Mouse (Mus musculus) CD8-positive naive resting alpha-beta T cell, adult 2 months (primary cell): ENCODE measurements around the gene Caln1.
"Not testable (repeated sequence)": the region's sequence is repeated elsewhere in the genome, so short reads cannot be mapped to it uniquely, and the experiment has no call there.

Experiments used
- DNase-seq, 2 experiments: peaks; one replicate each; pipeline ENCODE4 v3.0.0; 2022; ENCODE audit warnings: low read depth in 2 of 2, low spot score in 2 of 2

Caln1 gene

DNA sequence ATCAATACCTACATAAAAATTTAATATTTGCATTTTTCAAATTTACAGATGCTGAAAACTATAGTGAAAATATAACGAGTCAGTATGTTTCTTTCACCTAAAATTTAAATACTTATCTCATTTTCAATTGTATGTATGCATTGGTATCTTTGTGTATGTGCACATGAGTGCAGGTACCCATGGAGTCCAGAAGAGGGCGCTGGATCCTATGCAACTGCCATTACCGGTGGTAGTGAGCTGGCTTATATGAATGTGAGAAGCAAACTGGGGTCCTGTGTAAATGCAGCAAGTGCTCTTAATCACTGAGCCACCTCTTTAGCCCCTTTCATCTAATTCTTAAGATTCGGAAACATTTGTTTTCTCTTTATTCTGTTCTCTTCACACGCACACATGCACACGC is 146.1 kb downstream of the Caln1 start:
- no peak for DNase-seq

DNA sequence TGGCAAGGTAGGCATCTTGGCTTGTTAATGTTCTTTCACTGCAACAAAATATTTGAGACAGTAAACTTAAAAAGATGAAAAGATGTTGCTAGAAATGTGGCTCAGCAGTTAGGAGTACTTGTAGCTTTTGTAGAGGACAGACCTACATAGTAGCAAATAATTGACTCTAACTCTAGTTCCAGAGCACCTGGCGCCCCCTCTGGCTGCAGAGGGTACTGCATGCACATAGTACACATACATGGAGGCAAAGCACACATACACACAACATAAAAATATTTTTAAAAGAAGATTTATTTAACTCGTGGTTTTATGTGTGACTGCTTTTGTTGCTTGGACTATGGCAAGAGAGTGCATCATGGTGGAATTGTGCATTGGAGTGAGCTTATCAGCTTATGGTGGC is 151.3 kb downstream of the Caln1 start:
- no peak for DNase-seq

DNA sequence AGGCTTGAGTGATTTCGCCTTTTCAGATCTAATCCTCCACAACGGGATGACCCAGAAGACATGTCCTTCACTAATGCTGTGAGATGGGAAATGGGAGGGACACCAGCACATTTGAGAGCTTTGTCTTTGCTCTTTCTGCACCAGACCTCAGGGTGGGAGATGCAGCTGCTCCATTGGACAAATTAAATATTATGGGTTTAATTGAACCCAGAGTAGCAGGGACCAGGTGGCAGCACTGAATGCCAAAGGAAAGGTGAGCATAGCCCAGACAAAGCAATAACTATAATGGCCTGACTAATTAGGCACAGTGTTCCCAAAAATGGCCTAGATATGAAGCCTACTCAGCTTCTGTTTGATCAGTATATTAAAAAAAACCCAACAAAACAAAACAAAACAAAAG is 158.2 kb downstream of the Caln1 start:
- DNase-seq, result no peak

DNA sequence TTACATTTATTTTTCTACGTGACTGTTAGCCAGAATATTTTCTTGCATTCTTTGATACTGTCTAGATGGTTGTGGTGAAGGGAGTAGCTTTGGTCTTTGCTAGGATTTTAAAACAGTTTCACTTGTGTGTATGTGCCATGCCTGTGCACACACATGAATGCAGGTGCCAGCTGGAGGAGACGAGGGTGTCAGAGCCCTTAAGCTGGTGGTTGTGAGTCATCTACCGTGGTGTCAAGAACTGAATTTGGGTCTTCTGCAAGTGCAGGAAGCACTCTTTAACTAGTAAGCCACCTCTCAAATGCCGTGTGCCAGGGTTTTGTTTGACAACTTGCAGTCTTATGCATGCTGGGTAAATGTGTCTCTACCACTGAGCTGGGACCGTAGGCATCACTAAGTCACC is 178.2 kb downstream of the Caln1 start:
- DNase-seq, result no peak

DNA sequence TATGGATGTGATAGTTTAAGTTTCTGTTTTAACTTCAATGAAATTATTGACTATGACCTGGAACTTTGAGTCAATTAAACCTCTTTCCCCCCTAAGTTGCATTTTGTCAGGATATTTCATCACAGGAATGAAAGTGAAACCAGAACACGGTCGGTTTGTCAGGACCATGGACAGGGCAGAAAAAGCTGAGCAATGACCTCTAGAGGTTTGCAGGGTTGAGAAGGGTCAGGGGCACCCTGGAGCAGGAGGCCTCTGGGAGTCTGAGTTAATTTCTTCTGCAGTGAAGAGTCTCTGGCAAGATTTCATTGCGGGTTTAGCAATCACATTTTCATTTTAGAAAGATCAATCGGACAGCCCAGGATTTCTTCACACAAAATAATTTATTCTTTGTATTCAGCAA is 184.7 kb downstream of the Caln1 start:
- no peak for DNase-seq

DNA sequence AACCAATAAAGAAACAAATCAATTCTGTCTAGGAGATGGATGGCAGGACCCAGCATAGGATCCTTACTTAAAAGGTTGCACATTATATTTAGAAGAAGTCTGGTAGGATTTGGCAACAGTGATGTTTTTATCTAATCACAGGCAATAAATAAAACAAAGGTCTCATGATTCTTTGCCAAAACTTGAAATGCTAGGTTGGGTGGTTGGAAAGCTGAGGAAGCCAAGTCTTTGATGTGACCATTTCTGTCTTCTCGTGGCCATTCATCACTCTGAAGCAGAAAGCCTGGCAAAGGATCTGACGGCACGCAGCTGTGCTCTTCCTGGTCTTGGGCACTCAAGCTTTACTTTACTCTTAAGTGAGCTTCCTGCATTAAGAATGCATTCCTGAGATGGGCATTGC is 193.9 kb downstream of the Caln1 start:
- no peak for DNase-seq

DNA sequence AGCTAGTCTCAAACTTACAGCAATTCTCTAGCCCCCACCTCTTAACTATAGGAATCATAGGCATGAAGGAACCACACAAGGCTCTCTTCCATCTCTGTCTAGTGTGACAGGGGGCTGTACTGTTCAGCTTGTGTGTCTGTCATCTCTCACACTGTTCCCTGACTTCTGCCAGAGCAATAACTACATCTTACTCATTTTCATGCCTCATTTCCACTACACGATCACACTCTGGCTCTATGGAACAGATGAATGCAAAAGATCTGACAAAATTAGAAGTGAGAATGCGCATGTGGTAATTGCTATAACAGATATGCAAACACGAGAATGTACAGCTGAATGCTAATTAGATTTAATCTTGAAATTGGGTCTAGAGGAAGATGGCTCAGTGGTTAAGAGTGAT is 196.7 kb downstream of the Caln1 start:
- DNase-seq, result no peak

DNA sequence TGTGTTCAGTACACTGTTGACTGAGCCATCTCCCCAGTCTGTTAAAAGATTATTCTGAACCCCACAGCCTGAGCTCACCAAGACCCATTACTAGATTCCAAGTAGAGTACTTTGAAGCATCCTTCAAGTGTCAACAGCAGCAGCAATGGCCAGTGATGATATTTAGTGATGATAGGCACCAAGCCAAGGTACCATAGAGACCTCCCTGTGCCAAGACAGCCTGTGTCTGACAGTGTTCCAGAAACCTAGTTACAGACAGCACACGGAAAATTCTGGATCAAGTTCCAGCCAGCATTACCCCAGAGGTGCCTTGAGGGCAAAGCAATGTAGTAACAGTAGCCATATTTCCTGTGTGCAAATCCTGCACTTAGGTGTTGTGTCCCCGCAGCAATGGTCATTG is 208.3 kb downstream of the Caln1 start:
- DNase-seq, result no peak

DNA sequence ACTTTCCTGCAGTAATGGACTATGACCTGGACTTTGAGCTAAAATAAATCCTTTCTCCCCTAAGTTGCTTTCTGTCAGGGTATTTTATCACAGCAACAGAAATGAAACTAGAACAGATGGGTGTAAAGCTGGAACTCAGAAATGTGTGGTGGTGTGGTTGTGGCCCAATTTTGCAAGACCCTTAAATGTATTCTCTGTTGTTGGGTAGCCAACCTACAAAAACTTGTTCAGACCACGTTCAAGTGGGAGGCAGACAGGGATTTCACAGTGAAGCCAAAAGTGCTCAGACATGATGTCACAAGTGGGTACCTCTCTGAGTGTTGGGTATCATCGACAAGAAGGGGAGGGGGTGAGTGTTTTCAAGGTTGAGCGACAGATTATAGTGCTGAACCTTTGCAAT is 214.8 kb downstream of the Caln1 start:
- DNase-seq, result no peak

DNA sequence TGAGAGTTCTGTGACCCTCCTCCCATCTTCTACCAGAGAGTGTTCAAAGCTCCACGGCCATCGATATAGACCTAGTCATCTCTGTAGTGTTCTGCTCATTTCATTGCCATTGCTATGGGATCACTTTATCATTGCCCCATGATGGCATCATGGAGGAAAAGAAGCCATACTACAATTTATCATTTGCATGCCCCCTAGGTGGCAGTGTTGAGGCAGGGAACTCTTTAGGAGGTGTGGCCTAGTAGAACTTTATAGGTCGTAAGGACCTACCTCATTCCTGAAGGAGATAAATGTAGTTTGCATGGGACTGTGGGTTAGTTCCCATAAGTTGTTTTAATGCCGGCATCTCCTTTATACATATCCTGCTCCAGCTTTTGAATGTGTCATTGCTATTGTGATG is 217.0 kb downstream of the Caln1 start:
- no peak for DNase-seq

DNA sequence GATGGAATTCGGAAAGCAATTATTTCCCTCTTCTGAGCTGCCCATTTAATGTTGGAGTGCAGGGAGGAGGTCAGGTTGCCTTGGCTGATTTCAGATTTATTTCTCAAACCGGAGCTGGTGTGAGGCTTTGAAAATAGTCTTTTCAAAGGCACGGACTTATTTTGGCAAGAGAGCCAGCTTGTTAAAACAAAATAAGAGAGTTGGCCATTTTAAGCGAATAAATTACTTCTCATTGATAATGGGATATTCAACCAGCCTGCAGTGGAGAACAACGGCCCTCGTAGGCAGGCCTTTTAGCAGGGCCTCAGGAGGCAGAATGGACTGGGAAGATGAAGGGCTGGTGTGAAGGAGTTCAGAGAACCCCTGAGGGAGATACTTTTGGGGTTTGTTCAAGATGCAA is 227.3 kb downstream of the Caln1 start:
- no peak for DNase-seq

DNA sequence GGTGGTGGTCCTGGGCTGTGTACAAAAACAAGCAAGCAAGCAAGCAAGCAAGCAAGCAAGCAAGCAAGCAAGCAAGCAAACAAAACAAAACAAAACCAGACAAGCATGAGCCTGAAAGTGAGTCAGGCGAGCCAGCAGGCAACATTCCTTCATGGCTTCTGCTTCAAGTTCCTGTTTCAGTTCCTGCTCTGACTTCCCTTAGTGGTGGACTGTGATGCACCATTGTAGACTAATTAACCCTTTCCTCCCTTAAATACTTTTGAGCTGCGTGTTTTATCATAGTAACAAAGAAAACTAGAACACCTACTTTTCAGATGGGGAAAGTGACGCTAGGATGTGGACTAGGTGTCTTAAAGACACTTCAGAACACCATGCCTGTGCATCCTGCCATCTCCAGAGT is 244.4 kb downstream of the Caln1 start:
- DNase-seq, result no peak

DNA sequence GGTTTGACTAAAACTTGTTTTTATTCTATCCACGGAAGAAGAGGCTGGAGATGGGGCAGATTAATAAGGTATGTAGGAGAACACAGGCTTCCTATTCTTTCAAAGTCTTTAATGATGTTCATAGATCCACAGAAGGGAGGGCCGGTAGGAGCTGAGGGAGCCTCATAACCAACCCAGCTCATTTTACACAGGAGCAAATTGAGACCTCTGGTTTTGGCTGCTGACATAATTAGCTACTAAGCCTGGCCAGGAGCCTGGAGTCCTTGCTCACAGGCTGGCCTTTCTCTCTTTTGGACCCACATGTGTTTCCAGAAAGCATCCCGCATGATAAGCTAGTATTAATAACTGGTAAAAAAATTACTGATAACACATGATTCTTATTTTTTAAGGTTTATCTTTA is 245.0 kb downstream of the Caln1 start:
- no peak for DNase-seq

DNA sequence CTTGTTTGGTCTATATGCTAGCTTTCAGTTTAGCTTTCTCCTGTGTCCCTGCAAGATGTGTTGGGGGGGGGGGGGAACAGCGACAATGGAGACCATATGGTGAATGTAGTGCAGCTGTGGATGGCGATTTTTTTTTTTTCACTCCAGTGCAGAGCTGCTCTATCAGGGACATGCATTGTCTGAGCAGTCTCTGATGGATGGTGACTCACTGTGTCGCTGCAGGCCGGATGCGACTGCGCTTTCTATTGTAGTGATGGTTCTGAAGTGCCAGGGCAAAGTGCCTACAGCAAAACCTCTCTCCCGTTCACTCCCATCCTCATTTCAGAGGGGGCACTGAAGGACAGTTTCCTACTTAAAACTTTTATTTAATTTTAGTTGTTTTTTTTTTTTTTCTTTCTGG is 250.8 kb downstream of the Caln1 start:
- DNase-seq, result no peak

DNA sequence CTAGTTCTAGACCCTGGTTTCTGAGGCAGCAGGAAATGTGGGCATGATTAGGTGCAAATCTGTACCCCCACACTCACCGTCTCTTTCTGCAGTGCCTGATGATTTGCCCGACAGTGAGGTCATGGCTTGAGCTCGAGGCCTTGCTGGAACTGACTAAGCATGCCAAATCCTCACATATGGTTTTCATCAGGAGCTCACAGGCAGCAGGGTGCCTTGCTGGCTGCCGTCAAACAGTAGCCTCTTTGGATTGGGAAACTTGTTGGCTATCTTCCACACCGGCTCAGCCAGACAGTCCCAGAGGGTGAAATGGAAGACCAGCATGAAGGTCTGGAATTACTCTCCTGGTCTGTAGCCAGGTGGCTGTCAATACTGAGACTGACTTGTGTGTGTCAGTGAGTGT is 254.0 kb downstream of the Caln1 start:
- DNase-seq, result no peak

DNA sequence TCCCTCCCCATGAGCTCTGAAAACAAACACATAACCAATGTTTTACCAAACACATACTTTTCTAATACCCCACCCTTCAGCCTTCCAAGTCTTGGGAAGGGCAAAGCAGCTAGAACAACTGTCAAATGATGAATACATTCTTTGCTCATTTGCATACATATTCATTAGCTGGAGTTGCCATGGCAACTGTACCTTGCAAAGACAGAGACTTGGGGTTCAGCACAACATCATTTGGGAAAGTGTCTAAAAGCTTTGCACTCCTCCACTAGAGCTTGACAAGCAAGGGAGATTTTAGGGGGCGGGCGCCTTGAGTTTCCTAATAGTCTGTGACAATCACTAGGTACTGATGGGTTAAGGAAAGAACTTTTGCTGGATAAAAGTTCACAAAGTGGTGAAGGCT is 258.5 kb downstream of the Caln1 start:
- DNase-seq, result no peak

DNA sequence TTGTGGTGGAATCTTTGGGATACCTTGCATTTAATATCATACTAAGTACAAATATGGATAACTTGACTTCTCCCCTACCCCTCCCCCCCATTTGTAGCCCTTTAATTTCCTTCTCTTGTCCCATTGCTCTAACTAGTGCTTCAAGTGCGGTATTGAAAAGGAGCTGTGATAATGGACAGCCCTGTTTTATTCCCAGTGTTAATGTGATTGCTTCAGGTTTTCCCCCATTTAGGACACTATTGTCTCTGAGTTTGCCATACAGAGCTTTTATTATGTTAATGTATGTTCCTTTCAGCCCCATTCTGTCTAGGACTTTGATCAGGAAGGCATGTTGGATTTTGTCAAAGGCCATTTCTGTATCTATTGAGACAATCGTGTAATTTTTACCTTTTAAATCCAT is 266.1 kb downstream of the Caln1 start:
- no peak for DNase-seq

DNA sequence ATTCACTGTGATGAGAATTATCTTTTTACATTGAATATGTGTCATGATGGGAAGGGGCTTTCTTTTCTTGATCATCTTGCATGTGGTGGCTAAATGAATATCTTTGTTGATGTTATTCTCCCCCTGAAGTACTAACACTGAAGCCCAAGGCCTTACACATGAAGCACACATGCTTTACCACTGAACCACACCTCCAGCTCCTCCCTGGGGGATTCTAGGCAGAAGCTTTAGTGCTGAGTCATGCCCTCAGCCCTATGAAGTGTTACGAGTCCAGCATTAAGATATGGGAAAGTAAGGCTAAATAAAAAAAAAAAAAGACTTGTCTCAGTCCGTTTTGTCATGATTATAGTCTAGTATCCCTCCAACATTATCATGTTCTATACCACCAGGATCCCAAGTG is 272.6 kb downstream of the Caln1 start:
- no peak for DNase-seq

DNA sequence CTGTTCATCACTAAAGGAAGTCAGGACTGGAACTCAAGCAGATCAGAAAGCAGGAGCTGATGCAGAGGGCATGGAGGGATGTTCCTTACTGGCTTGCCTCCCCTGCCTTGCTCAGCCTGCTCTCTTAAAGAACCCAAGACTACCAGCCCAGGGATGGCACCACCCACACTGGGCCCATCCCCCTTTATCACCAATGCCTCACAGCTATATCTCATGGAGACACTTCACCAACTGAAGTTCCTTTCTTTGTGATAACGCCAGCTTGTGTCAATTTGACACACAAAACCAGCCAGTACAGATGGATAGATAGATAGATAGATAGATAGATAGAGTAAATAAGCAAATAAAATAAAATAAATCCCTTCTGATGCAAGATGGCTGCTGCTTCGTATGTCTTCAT is 276.9 kb downstream of the Caln1 start:
- not testable (repeated sequence) for DNase-seq

DNA sequence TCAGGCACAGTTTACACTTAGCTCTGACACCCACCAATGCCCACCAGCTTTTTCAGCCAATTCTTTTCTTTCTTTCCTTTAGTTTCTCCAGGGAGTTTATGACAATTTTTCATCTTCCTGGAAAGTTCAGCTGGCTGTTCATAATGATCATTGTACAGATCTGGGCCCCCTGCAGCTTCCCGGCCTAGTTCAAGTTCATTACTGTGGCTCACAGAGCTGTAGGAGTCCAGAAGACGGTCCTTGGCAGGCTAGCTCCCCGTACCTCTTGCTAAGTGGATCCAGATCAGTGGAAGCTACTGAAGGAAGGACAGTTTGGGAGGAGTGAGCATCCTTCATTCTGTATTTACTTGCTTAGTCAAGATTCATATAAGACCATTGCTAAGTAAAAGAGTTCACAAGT is 288.9 kb downstream of the Caln1 start:
- DNase-seq, result no peak

DNA sequence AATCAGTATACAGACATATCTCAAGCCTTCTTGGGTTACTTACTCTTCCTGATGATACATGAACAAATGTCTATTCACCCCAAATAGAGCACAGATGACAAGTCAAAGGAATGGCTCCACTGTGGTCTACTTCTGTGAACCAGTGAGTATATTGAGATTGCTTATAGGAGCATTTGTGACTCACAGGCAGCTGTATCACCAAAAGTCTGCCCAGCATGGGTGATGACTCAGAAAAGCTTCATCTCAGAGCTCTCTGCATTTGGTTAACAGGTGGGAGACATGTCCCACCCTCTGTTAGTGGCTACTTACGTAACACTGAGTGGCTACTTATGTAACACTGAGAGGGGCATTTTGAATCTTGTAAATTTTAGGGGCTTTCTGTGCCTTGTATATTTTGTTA is 296.8 kb downstream of the Caln1 start:
- no peak for DNase-seq

DNA sequence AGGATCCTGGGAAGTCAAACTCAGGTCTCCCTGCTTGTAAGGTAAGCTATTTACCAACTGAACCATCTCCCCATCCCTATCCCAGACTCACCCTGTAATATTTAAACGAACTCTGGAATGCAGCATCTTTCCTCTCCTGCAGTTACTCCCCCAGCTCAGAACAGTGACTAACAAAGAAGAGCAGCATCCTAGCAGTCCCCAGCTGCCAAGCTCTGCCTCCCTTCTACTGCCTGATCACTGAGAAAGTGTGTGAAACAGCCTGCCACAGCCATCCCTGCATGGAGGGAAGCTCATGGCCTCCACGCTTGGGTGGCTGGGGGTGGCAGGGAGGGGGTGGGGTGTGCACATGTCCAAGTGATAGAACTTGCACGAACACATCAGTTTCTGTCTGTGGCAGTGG is 303.3 kb downstream of the Caln1 start:
- DNase-seq, result no peak

DNA sequence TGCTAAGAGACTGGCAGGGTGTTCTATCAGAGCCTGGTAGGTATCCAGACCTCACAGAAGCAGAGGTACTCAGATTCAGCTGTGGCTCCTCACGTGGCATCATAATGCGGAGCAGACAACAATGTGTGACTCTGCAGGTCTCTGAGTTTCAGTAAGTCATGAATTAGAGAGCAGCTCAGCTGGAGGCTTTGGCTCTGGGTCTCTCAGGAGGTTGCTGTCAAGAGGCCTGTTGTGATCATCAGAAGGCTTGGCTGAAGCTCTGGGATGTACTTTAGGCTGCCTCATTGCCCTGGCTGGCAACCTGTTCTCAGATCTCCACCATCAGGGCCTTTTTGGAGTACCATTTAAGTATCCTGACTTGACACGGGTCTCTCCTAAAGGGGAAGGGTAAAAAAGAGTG is 303.8 kb downstream of the Caln1 start:
- DNase-seq, result no peak

DNA sequence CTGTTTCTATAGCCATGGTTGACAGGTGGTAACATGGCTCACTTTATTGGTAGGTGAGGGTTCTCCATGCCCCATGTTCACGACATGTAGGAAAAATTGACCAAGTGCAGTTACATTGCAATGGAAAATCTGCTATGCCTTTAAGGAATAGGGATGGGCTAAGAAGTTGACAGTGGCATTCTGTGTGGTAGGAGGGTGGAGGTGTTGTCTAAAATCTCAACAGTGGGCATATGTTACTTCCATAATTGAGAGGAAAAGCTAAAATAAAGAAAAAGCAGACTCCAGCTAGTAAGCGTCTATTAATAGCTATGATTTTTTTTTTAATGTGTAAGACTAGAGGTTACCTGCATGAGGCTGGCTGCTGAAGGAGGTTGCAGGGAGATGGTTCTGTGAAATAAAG is 308.6 kb downstream of the Caln1 start:
- DNase-seq, result no peak
